Mouse (Mus musculus): ENCODE results near the gene 4921507P07Rik.
"Not testable (repeated sequence)": the region's sequence is repeated elsewhere in the genome, so short reads cannot be mapped to it uniquely, and the experiment has no call there.

Gene 4921507P07Rik

DNA sequence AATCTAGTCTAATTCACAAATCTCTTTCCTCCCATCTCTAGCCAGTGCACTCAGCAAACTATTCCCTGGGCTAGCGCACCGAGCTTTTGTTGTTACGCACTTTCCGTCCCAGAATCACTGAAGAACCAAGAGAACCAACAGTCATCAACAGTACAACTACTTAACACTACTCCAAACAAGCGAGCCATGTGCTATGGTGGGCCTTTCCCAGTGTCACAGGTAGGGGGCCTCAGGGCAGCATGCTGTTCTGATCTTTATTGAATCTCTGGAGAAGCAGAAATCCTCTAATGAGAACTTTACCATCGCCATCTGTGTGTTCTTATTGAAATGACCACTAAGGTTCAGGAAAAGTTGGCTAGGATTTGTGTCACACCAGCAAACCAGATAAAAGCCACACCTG, 38.9 kb downstream of the 4921507P07Rik start:
- no peak for DNase-seq (ENCODE audit: low read depth, low spot score)

GRCm38 (mm10) chr6:50554223-50554622, 42.2 kb downstream of the 4921507P07Rik start:
- DNase-seq (ENCODE audit: low read depth, low spot score): not testable (repeated sequence)

DNA sequence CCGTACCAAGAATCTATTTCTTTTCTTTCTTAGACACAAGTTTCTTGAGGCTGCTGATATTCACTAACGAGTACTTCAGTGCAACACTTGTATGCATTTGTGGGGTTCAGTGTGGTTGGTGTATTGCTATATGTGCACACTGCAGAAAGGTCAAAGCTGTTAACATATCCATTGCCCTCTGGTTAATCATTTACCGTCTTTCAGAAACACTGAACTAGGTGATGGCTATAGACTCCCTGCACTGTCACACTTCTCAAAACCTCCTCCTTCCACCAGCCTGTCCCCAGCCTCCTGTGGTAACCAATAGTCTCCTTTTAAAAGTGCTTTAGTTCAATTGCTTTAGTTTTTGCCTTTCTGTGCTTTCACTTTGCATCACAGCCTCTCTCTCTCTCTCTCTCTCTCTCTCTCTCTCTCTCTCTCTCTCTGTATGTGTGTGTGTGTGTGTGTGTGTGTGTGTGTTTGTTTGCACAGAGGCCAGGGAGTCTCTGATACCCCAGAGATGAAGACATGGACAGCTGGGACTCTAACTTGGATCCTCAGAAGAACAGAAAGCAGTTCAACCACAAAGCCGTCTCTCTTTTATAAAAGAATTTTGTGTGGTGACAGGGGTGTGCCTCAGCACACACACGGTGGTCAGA, 43.4 kb downstream of the 4921507P07Rik start:
- DNase-seq (ENCODE audit: low read depth, low spot score): no peak

DNA sequence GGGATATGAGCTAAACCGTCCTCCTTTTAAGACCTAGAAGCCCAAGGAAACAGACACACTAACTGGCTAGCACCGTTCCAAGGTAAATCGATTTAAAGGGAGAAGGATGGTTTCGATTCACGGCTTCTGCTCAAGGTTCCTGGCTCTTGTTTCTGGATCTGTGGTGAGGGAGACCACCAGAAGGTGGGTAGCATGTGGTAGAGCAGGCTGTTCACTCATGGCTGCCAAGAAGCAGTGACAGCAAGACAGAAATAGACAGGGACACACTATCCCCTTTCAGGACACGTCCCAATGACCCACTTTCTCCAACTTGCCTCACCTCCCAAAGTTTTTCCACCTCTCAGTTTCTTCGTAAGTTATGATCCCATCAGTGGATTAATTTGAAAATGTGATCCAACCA, 46.6 kb downstream of the 4921507P07Rik start:
- no peak for DNase-seq (ENCODE audit: low read depth, low spot score)

GRCm38 (mm10) chr6:50549051-50549450, 47.4 kb downstream of the 4921507P07Rik start:
- DNase-seq (ENCODE audit: low read depth, low spot score): no peak

GRCm38 (mm10) chr6:50545412-50546043, 50.9 kb downstream of the 4921507P07Rik start:
- DNase-seq (ENCODE audit: low read depth, low spot score): peak; percentile 61

- no peak for DNase-seq (ENCODE audit: low read depth, low spot score)
Measured at GRCm38 (mm10) chr6:50542535-50542934, 53.9 kb downstream of the 4921507P07Rik start.

DNA sequence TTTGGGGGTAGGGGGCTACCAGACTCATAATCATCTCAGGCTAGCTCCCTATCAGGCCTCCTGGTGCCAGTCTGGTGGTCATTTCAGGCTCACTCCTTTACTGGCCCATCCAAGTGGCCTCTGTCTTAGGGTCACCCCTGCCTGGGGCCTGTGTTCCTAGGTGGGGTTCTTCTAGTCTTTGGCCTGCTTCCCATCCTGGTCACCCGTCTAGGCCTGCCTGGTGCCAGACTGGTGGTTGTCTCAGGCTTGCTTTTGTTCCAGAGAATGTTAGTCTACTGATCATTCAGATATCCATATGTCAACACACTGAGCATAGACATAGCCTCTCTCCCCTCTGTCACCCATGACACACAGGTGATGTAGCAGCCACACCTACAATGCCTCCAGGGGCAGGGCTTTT, 56.8 kb downstream of the 4921507P07Rik start:
- DNase-seq (ENCODE audit: low read depth, low spot score): no peak

DNA sequence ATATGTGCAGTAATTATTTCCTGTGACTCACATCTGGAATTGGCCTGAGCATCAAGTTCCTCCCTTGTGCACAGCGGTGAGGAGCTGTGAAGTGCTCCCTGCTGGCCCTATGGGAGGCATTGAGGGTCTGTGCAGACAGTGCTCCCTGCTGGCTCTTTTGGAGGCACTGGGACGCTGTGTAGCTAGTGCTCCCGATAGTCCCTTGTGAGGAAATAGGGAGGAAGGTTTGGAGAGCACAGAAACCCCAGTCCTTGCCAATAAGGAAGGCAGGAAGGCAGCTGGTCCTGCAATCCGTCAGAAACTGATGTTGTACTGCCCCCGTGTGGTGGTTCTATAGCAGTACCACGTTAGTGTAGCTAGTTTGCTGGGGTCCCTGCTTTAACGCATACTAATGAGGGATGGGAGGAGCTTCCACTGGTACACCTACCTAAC, 60.0 kb downstream of the 4921507P07Rik start:
- DNase-seq (ENCODE audit: low read depth, low spot score): peak; percentile 91

GRCm38 (mm10) chr6:50535346-50535745, 61.1 kb downstream of the 4921507P07Rik start:
- no peak for DNase-seq (ENCODE audit: low read depth, low spot score)

DNA sequence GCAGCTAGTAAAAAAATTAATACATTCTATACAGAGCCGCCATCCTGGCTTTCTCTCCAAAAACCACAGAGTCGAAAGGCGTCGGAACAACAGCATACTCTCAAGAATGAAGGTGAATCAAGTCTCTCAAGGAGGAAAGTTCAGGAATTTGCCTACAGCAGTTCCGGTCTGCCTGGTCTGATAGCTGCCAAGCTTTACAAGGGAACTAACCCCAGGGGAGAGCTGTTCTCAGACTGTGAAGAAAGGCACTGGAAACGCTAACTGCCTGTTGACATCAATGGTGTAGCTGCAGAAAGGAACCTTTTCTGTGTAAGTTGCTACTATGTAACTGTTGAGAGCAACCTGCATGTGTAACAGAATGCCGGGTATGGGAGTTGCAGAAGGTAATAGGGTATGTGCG, 64.5 kb downstream of the 4921507P07Rik start:
- no peak for DNase-seq (ENCODE audit: low read depth, low spot score)

GRCm38 (mm10) chr6:50531003-50531402, 65.4 kb downstream of the 4921507P07Rik start:
- DNase-seq (ENCODE audit: low read depth, low spot score): no peak

- DNase-seq (ENCODE audit: low read depth, low spot score): no peak
Measured at GRCm38 (mm10) chr6:50529194-50529593, 67.2 kb downstream of the 4921507P07Rik start.

GRCm38 (mm10) chr6:50527416-50527815, 69.0 kb downstream of the 4921507P07Rik start:
- no peak for DNase-seq (ENCODE audit: low read depth, low spot score)

DNA sequence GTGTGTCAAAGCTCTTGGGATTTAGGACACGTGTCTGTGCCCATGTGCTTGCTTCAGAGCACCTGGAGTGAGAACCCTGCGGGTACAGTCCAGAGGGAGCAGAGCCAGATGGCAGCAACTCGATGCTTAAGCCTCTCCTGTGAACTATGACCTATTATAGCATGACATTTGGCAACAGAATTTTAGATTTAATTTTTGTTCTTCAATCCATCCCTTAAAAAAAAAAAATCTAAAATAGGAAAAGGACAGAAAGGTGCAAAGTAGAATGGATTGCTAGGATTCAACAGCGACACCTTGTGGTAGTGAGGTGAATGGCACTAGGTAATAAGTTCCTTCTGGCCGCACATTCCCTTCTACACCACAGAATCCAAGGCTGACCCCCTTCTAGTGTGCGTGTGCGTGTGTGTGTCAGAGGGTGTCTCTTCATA, 69.8 kb downstream of the 4921507P07Rik start:
- DNase-seq (ENCODE audit: low read depth, low spot score): peak; percentile 77

DNA sequence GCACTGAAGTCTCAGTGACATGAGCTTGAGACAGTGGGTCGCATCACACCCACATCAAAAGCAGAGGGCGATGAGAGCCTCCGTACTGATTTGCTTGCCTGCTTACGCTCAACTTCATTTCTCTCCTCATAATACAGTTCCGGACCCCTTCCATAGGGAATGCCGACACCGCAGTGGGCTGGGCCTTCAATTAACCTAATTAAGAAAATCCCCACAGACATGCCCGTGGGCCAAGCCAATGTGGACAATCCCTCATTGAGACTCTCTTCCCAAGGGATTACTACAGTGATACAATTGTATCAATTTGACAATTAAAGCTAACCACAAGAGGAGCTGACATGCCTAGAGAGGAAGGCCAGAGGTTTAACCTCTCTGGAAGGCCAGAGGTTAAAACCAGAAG, 70.6 kb downstream of the 4921507P07Rik start:
- DNase-seq (ENCODE audit: low read depth, low spot score): no peak

- no peak for DNase-seq (ENCODE audit: low read depth, low spot score)
Measured at GRCm38 (mm10) chr6:50524261-50524896, 72.1 kb downstream of the 4921507P07Rik start.

Measured in ZHBTc4 (cell line).